13 mouse cellular contexts compared by ENCODE assay signal in genomic region chr9:106197732-106198131, GRCm38 (mm10). TPM values are rescaled to one million over a fixed set of nuclear protein-coding genes. Genes with fewer than 3 reads are reported as not detected.
DNase-seq lines count a peak whose midpoint lies in the region; ATAC-seq and TF ChIP-seq lines count a peak whose summit lies in the region.
"Had no signal": no experiment of that assay in that cellular context is flagged by ENCODE, and none has a peak within 500 bp of the region (broad histone marks: within the 10 kb centered on the region; RNA-seq: fewer than 3 reads in every experiment).

No protein-coding gene starts in this region.

- no peak overlapping the region for H3K4me3 ChIP-seq in heart, embryonic 13.5 days
- no peak overlapping the region for H3K4me3 ChIP-seq in lung, postnatal 0 days (ENCODE audit: low read depth, low read length)
- H3K4me3 ChIP-seq in limb, embryonic 10.5 days: peak overlapping the region; percentile 81; the same call in 1 of the 2 replicates
- peak overlapping the region; percentile 65; the same call in 1 of the 2 replicates for H3K4me3 ChIP-seq in stomach, embryonic 15.5 days (replicated peaks)

- no peak overlapping the region for H3K27ac ChIP-seq in heart, embryonic 13.5 days (replicated peaks)
- H3K27ac ChIP-seq in lung, postnatal 0 days (ENCODE audit: low read length): no peak overlapping the region
- no peak overlapping the region for H3K27ac ChIP-seq in limb, embryonic 10.5 days
- H3K27ac ChIP-seq in stomach, embryonic 15.5 days: no peak overlapping the region
- H3K27ac ChIP-seq: embryonic facial prominence, embryonic 12.5 days; macrophage had no signal

- no peaks in the 10 kb centered on the region for H3K27me3 ChIP-seq in heart, embryonic 13.5 days (replicated peaks)
- no peaks in the 10 kb centered on the region for H3K27me3 ChIP-seq in lung, postnatal 0 days (replicated peaks; ENCODE audit: insufficient read depth, low read length)
- no peaks in the 10 kb centered on the region for H3K27me3 ChIP-seq in limb, embryonic 10.5 days (ENCODE audit: low read depth, poor library complexity, severe bottlenecking)
- no peaks in the 10 kb centered on the region for H3K27me3 ChIP-seq in stomach, embryonic 15.5 days (replicated peaks)
- H3K27me3 ChIP-seq: embryonic facial prominence, embryonic 12.5 days had no signal

- H3K4me2 ChIP-seq in heart, embryonic 13.5 days: peak overlapping the region; percentile 72; the same call in 1 of the 2 replicates
- H3K4me2 ChIP-seq in lung, postnatal 0 days (replicated peaks; ENCODE audit: low read depth, low read length): peak overlapping the region; percentile 70; the same call in 1 of the 2 replicates
- peak overlapping the region; percentile 63 for H3K4me2 ChIP-seq in stomach, embryonic 15.5 days

- no peak overlapping the region; the same call in 1 of the 2 replicates for H3K9ac ChIP-seq in heart, embryonic 13.5 days
- H3K9ac ChIP-seq in lung, postnatal 0 days (replicated peaks; ENCODE audit: low read depth): no peak overlapping the region
- no peak overlapping the region for H3K9ac ChIP-seq in stomach, embryonic 15.5 days

- ATAC-seq in heart, embryonic 13.5 days (ENCODE audit: extremely low read depth, insufficient number of reproducible peaks, low FRiP score, low TSS enrichment): no peak
- no peak for ATAC-seq in lung, postnatal 0 days
- no peak for ATAC-seq in stomach, embryonic 15.5 days (ENCODE audit: insufficient read depth, low FRiP score, low read depth)

- peaks cover 26% of the 10 kb centered on the region for H3K4me1 ChIP-seq in heart, embryonic 13.5 days
- H3K4me1 ChIP-seq in lung, postnatal 0 days (ENCODE audit: insufficient read depth, low read depth, low read length): peaks cover 6% of the 10 kb centered on the region; the same call in 1 of the 2 replicates
- H3K4me1 ChIP-seq in limb, embryonic 10.5 days: peaks cover 40% of the 10 kb centered on the region
- peaks cover 23% of the 10 kb centered on the region for H3K4me1 ChIP-seq in stomach, embryonic 15.5 days

- intact Hi-C loops in heart, postnatal 36 days (cut with DNase I): loop anchor here (2.0 kb wide), 1 partner anchor 25 kb away; no protein-coding TSS in a partner anchor

- DNase-seq in heart, postnatal 36 days: no peak
- DNase-seq in lung, postnatal 0 days (ENCODE audit: low spot score): no peak
- DNase-seq in lung, adult 18-20 months: no peak
- no peak for DNase-seq in limb, embryonic 10.5 days (ENCODE audit: low spot score)
- DNase-seq in left cerebral cortex, adult 9 months (ENCODE audit: low spot score in 2 of 2): no peak
- DNase-seq in urinary bladder, postnatal 4 days (ENCODE audit: low spot score in 2 of 2): no peak
- DNase-seq: adrenal gland, postnatal 25 days; cerebellum, adult 11-12 months; kidney, adult 2 months had no signal

- TF ChIP-seq EP300 in lung, postnatal 0 days (IDR thresholded peaks at IDR 0.05): no peak

- peaks cover 43% of the 10 kb centered on the region for H3K36me3 ChIP-seq in heart, embryonic 13.5 days
- no peaks in the 10 kb centered on the region for H3K36me3 ChIP-seq in lung, postnatal 0 days (ENCODE audit: insufficient read depth, low read length)
- peaks cover 49% of the 10 kb centered on the region for H3K36me3 ChIP-seq in limb, embryonic 10.5 days
- peaks cover 9% of the 10 kb centered on the region for H3K36me3 ChIP-seq in stomach, embryonic 15.5 days

- no peaks in the 10 kb centered on the region for H3K9me3 ChIP-seq in heart, embryonic 13.5 days
- no peaks in the 10 kb centered on the region for H3K9me3 ChIP-seq in lung, postnatal 0 days (ENCODE audit: low read length)
- no peaks in the 10 kb centered on the region for H3K9me3 ChIP-seq in limb, embryonic 10.5 days (replicated peaks)
- no peaks in the 10 kb centered on the region for H3K9me3 ChIP-seq in stomach, embryonic 15.5 days
- H3K9me3 ChIP-seq: embryonic facial prominence, embryonic 12.5 days had no signal

- WGBS in heart, embryonic 13.5 days: 77% methylated on average over 9 of the region's 9 CpGs
- 88% methylated on average over 9 of the region's 9 CpGs for WGBS in lung, postnatal 0 days
- 90% methylated on average over 9 of the region's 9 CpGs for WGBS in limb, embryonic 10.5 days
- WGBS in stomach, embryonic 15.5 days: 90% methylated on average over 9 of the region's 9 CpGs

- no peak for TF ChIP-seq CTCF in lung, postnatal 0 days (IDR thresholded peaks at IDR 0.05)

RNA-seq across cellular contexts. Expression of gene Ppm1m, which starts 1.8 kb away (rescaled TPM):
- polyA plus RNA-seq in heart, embryonic 13.5 days (2015; fragmentation: Nextera tagmentation; extraction: Ambion mirVana): 26.7 and 29.0 TPM in 2 replicates
- 10 to 100 TPM; 12.2 to 13.8 TPM for total RNA-seq in heart, postnatal 36 days (2021)
- polyA plus RNA-seq in lung, postnatal 0 days (2015; fragmentation: Nextera tagmentation; extraction: Ambion mirVana): 33.4 and 37.2 TPM in 2 replicates
- 53.1 and 57.5 TPM in 2 replicates for polyA plus RNA-seq in limb, embryonic 10.5 days (2016; fragmentation: Nextera tagmentation; extraction: Ambion mirVana)
- polyA plus RNA-seq in stomach, embryonic 15.5 days (2015; fragmentation: Nextera tagmentation; extraction: Ambion mirVana): 39.0 and 42.0 TPM in 2 replicates

RNA-seq across cellular contexts. Expression of gene Twf2, which starts 5.2 kb away (rescaled TPM):
- 43.3 and 46.9 TPM in 2 replicates for polyA plus RNA-seq in heart, embryonic 13.5 days (2015; fragmentation: Nextera tagmentation; extraction: Ambion mirVana)
- 100 to 1,000 TPM; 266 to 269 TPM for total RNA-seq in heart, postnatal 36 days (2021)
- 64.2 and 64.6 TPM in 2 replicates for polyA plus RNA-seq in lung, postnatal 0 days (2015; fragmentation: Nextera tagmentation; extraction: Ambion mirVana)
- 75.1 and 76.6 TPM in 2 replicates for polyA plus RNA-seq in limb, embryonic 10.5 days (2016; fragmentation: Nextera tagmentation; extraction: Ambion mirVana)
- 53.9 and 64.0 TPM in 2 replicates for polyA plus RNA-seq in stomach, embryonic 15.5 days (2015; fragmentation: Nextera tagmentation; extraction: Ambion mirVana)

RNA-seq across cellular contexts. Expression of gene Tlr9, which starts 24.7 kb away (rescaled TPM):
- not detected in 2 replicates for polyA plus RNA-seq in heart, embryonic 13.5 days (2015; fragmentation: Nextera tagmentation; extraction: Ambion mirVana)
- 1 to 10 TPM in 1 of 2 experiments, under 1 TPM in 1; 0.47 to 1.1 TPM for total RNA-seq in heart, postnatal 36 days (2021)
- 0.12 and 0.15 TPM in 2 replicates for polyA plus RNA-seq in lung, postnatal 0 days (2015; fragmentation: Nextera tagmentation; extraction: Ambion mirVana)
- polyA plus RNA-seq in limb, embryonic 10.5 days (2016; fragmentation: Nextera tagmentation; extraction: Ambion mirVana): not detected in 2 replicates
- polyA plus RNA-seq in stomach, embryonic 15.5 days (2015; fragmentation: Nextera tagmentation; extraction: Ambion mirVana): 0.12 and 0.15 TPM in 2 replicates
- polyA plus RNA-seq: embryonic facial prominence, embryonic 12.5 days had no signal

RNA-seq across cellular contexts. Expression of gene Wdr82, which starts 27.0 kb away (rescaled TPM):
- polyA plus RNA-seq in heart, embryonic 13.5 days (2015; fragmentation: Nextera tagmentation; extraction: Ambion mirVana): 16.0 and 18.1 TPM in 2 replicates
- 10 to 100 TPM; 34.6 to 43.4 TPM for total RNA-seq in heart, postnatal 36 days (2021)
- 11.3 and 13.2 TPM in 2 replicates for polyA plus RNA-seq in lung, postnatal 0 days (2015; fragmentation: Nextera tagmentation; extraction: Ambion mirVana)
- 26.2 and 28.8 TPM in 2 replicates for polyA plus RNA-seq in limb, embryonic 10.5 days (2016; fragmentation: Nextera tagmentation; extraction: Ambion mirVana)
- polyA plus RNA-seq in stomach, embryonic 15.5 days (2015; fragmentation: Nextera tagmentation; extraction: Ambion mirVana): 19.7 and 20.4 TPM in 2 replicates

RNA-seq across cellular contexts. Expression of gene Glyctk, which starts 39.8 kb away (rescaled TPM):
- polyA plus RNA-seq in heart, embryonic 13.5 days (2015; fragmentation: Nextera tagmentation; extraction: Ambion mirVana): 1.5 and 1.6 TPM in 2 replicates
- total RNA-seq in heart, postnatal 36 days (2021): 1 to 10 TPM; 1.3 to 1.7 TPM
- 0.67 and 0.71 TPM in 2 replicates for polyA plus RNA-seq in lung, postnatal 0 days (2015; fragmentation: Nextera tagmentation; extraction: Ambion mirVana)
- polyA plus RNA-seq in limb, embryonic 10.5 days (2016; fragmentation: Nextera tagmentation; extraction: Ambion mirVana): 0.83 and 1.9 TPM in 2 replicates
- polyA plus RNA-seq in stomach, embryonic 15.5 days (2015; fragmentation: Nextera tagmentation; extraction: Ambion mirVana): 2.8 and 3.1 TPM in 2 replicates

Comparison
In these comparisons a context has a peak if more than half of its experiments do, and no peak if none do; other contexts are left out.
1. H3K4me3 ChIP-seq: peak in limb, embryonic 10.5 days (single experiment) and stomach, embryonic 15.5 days (single experiment); none in heart, embryonic 13.5 days (single experiment) and lung, postnatal 0 days (single experiment).
2. Peak in every context shown above with its lines, with median percentiles within 50 percentile points of each other: H3K4me2 ChIP-seq.